Mouse (Mus musculus) intestine, postnatal 0 days (tissue): Measurements from ENCODE around the gene Uap1l1. TPM values are rescaled to one million over a fixed set of nuclear protein-coding genes. Genes with fewer than 3 reads are reported as not detected.
"Not testable (repeated sequence)": the region's sequence is repeated elsewhere in the genome, so short reads cannot be mapped to it uniquely, and the experiment has no call there.

Source experiments
- ATAC-seq: fragments of 200-750 bp; cut with Nextera tagmentation; 2 replicates; pipeline ENCODE4 v1.8.0; 2017; ENCODE audit warnings: mild to moderate bottlenecking, moderate TSS enrichment, moderate library complexity
- H3K27ac ChIP-seq: fragments of 300-500 bp; sonication (generic); 2 replicates; pipeline ENCODE4 v1.5.1; 2014; ENCODE audit warnings: mild to moderate bottlenecking, low read depth, low read length, moderate library complexity
- H3K27me3 ChIP-seq: fragments of 300-500 bp; sonication (generic); replicated peaks from 2 replicates; pipeline ENCODE4 v1.6.1; 2014; ENCODE audit warnings: low read length, mixed read lengths; ENCODE audit not compliant: control insufficient read depth, insufficient read depth
- H3K36me3 ChIP-seq: fragments of 300-500 bp; sonication (generic); 2 replicates; pipeline ENCODE4 v1.6.1; 2014; ENCODE audit warnings: mild to moderate bottlenecking, moderate library complexity; ENCODE audit not compliant: control insufficient read depth, insufficient read depth
- H3K4me1 ChIP-seq: fragments of 300-500 bp; sonication (generic); replicated peaks from 2 replicates; pipeline ENCODE4 v1.6.1; 2014; ENCODE audit warnings: antibody characterized with exemption, low read length, mixed read lengths; ENCODE audit not compliant: control insufficient read depth, insufficient read depth
- H3K4me2 ChIP-seq: fragments of 300-500 bp; sonication (generic); replicated peaks from 2 replicates; pipeline ENCODE4 v1.6.1; 2014; ENCODE audit warnings: low read depth, mild to moderate bottlenecking, moderate library complexity
- H3K4me3 ChIP-seq: fragments of 300-500 bp; sonication (generic); 2 replicates; pipeline ENCODE4 v1.5.1; 2014; ENCODE audit warnings: low read depth, low read length
- H3K9ac ChIP-seq: fragments of 300-500 bp; sonication (generic); 2 replicates; pipeline ENCODE4 v1.6.1; 2014; ENCODE audit warnings: mild to moderate bottlenecking, low read depth, low read length
- H3K9me3 ChIP-seq: fragments of 300-500 bp; sonication (generic); 2 replicates; pipeline ENCODE4 v1.6.1; 2016; ENCODE audit warnings: mixed run types; ENCODE audit not compliant: control insufficient read depth
- CTCF ChIP-seq: sonication (generic); IDR thresholded peaks from 2 replicates; pipeline ENCODE4 v1.5.1; 2016; ENCODE audit warnings: low read depth, mild to moderate bottlenecking, control low read depth, antibody characterized with exemption, moderate library complexity
- WGBS: fragments of 180-500 bp; shearing (Covaris S2); extraction: QIAGEN DNeasy Blood & Tissue Kit; methylation state at CpG from one replicate; pipeline ENCODE4 v1.1.7; 2014; 5-methylcytosine and 5-hydroxymethylcytosine counted together
- polyA plus RNA-seq: library from polyadenylated mRNA; unstranded; fragments of >200 nt; fragmentation: Nextera tagmentation; extraction: Ambion mirVana; gene quantifications from 2 replicates; pipeline ENCODE4 v1.2.1, GENCODE M21; 2015

The Uap1l1 gene
- 668 and 708 TPM in 2 replicates for polyA plus RNA-seq

- Histone ChIP-seq H3K27ac (peak within 1 kb of the TSS; percentile 89), H3K9ac (peak within 1 kb of the TSS; percentile 67), H3K4me2 (peak within 1 kb of the TSS; percentile 79), H3K36me3 (peaks cover 33% of the 10 kb centered on the region), H3K4me3 (peak within 1 kb of the TSS; percentile 62), H3K9me3 (no peaks in the 10 kb centered on the region), H3K4me1 (peaks cover 12% of the 10 kb centered on the region; the same call in 1 of the 2 replicates), H3K27me3 (no peaks in the 10 kb centered on the region)
- WGBS: under 1% methylated on average over 54 of the region's 54 CpGs
- TF ChIP-seq CTCF: no peak
- peak; percentile 64 for ATAC-seq
Observed at GRCm38 (mm10) chr2:25365091-25365761, at the start of gene Uap1l1. Gene Uap1l1, minus strand, starts transcription at chr2:25365682.

- not testable (repeated sequence) for H3K9ac ChIP-seq, H3K27ac ChIP-seq, H3K9me3 ChIP-seq, H3K4me3 ChIP-seq, H3K4me2 ChIP-seq, ATAC-seq, H3K4me1 ChIP-seq, H3K36me3 ChIP-seq, H3K27me3 ChIP-seq
- peak; percentile 38; the same call in 1 of the 2 replicates for TF ChIP-seq CTCF
Observed at GRCm38 (mm10) chr2:25413436-25413835, 48.0 kb upstream of the Uap1l1 start.

- TF ChIP-seq CTCF: no peak
Observed at GRCm38 (mm10) chr2:25408908-25409307, 43.4 kb upstream of the Uap1l1 start.

GRCm38 (mm10) chr2:25403994-25404393 lies 38.5 kb upstream of the Uap1l1 start:
- ATAC-seq: no peak
- TF ChIP-seq CTCF: no peak
- no peak overlapping the region for H3K9ac ChIP-seq
- no peaks in the 10 kb centered on the region for H3K4me1 ChIP-seq
- no peak overlapping the region for H3K4me3 ChIP-seq
- H3K36me3 ChIP-seq: no peaks in the 10 kb centered on the region
- 0 out of 2 replicates have a peak, but pooled peaks cover 3% of the 10 kb centered on the region for H3K27me3 ChIP-seq
- H3K9me3 ChIP-seq: no peaks in the 10 kb centered on the region
- no peak overlapping the region for H3K4me2 ChIP-seq
- no peak overlapping the region for H3K27ac ChIP-seq
- WGBS: 93% methylated on average over 4 of the region's 4 CpGs

More at GRCm38 (mm10) chr2:25408908-25409307, 43.4 kb upstream of the Uap1l1 start:
- 87% methylated on average over 10 of the region's 10 CpGs for WGBS
- Histone ChIP-seq H3K36me3 (no peaks in the 10 kb centered on the region), H3K4me2 (no peak overlapping the region), H3K4me1 (no peaks in the 10 kb centered on the region), H3K9me3 (no peaks in the 10 kb centered on the region), H3K9ac (no peak overlapping the region), H3K27ac (no peak overlapping the region), H3K4me3 (no peak overlapping the region), H3K27me3 (no peaks in the 10 kb centered on the region)
- no peak for ATAC-seq

GRCm38 (mm10) chr2:25402972-25403601 lies 37.6 kb upstream of the Uap1l1 start:
- Histone ChIP-seq H3K9ac (peak overlapping the region; percentile 45), H3K4me3 (peak overlapping the region; percentile 60), H3K36me3 (no peaks in the 10 kb centered on the region), H3K9me3 (no peaks in the 10 kb centered on the region), H3K27me3 (0 out of 2 replicates have a peak, but pooled peaks cover 6% of the 10 kb centered on the region), H3K27ac (peak overlapping the region; percentile 50), H3K4me2 (peak overlapping the region; percentile 90), H3K4me1 (no peaks in the 10 kb centered on the region)
- 2% methylated on average over 53 of the region's 54 CpGs for WGBS
- TF ChIP-seq CTCF: no peak
- ATAC-seq: peak; percentile 62

- no peak overlapping the region for H3K9ac ChIP-seq
- 0% methylated on average over 13 of the region's 13 CpGs for WGBS
- TF ChIP-seq CTCF: peak; percentile 88
Observed at GRCm38 (mm10) chr2:25402377-25402971, 37.0 kb upstream of the Uap1l1 start.

More at GRCm38 (mm10) chr2:25402377-25402971, 37.0 kb upstream of the Uap1l1 start:
- no peak overlapping the region for H3K27ac ChIP-seq
- H3K36me3 ChIP-seq: no peaks in the 10 kb centered on the region
- peak; percentile 32; the same call in 1 of the 2 replicates for ATAC-seq
- H3K9me3 ChIP-seq: no peaks in the 10 kb centered on the region
- H3K4me2 ChIP-seq: peak overlapping the region; percentile 90
- H3K27me3 ChIP-seq: 0 out of 2 replicates have a peak, but pooled peaks cover 6% of the 10 kb centered on the region
- peak overlapping the region; percentile 60 for H3K4me3 ChIP-seq
- H3K4me1 ChIP-seq: no peaks in the 10 kb centered on the region
